ENCODE assay signal across 9 mouse cellular contexts in genomic region chr2:136051688-136052289, GRCm38 (mm10). TPM values are rescaled to one million over a fixed set of nuclear protein-coding genes. Genes with fewer than 3 reads are reported as not detected.
DNase-seq lines count a peak whose midpoint lies in the region; ATAC-seq lines count a peak whose summit lies in the region.
"Had no signal": no experiment of that assay in that cellular context is flagged by ENCODE, and none has a peak within 500 bp of the region (broad histone marks: within the 10 kb centered on the region; RNA-seq: fewer than 3 reads in every experiment).

Gene Lamp5 (plus strand): TSS chr2:136052239.

- H3K4me1 ChIP-seq in kidney, embryonic 16.5 days (ENCODE audit: insufficient read depth, low read length) = peaks cover 9% of the 10 kb centered on the region; the same call in 1 of the 2 replicates
- peaks cover 15% of the 10 kb centered on the region for H3K4me1 ChIP-seq in embryonic facial prominence, embryonic 13.5 days
- peaks cover 3% of the 10 kb centered on the region for H3K4me1 ChIP-seq in neural tube, embryonic 12.5 days

- peak within 1 kb of the TSS; percentile 73 for H3K27ac ChIP-seq in kidney, embryonic 16.5 days (ENCODE audit: low read length)
- no peak within 1 kb of the TSS for H3K27ac ChIP-seq in embryonic facial prominence, embryonic 13.5 days
- H3K27ac ChIP-seq in neural tube, embryonic 12.5 days = peak within 1 kb of the TSS; percentile 87

- no peaks in the 10 kb centered on the region for H3K36me3 ChIP-seq in kidney, embryonic 16.5 days (ENCODE audit: insufficient read depth, low read length)
- no peaks in the 10 kb centered on the region for H3K36me3 ChIP-seq in embryonic facial prominence, embryonic 13.5 days
- no peaks in the 10 kb centered on the region for H3K36me3 ChIP-seq in neural tube, embryonic 12.5 days

- peak within 1 kb of the TSS; percentile 56 for H3K4me2 ChIP-seq in kidney, embryonic 16.5 days (replicated peaks; ENCODE audit: low read depth, low read length)
- H3K4me2 ChIP-seq in embryonic facial prominence, embryonic 13.5 days = peak within 1 kb of the TSS; percentile 63
- H3K4me2 ChIP-seq in neural tube, embryonic 12.5 days (replicated peaks) = peak within 1 kb of the TSS; percentile 59

- H3K9ac ChIP-seq in kidney, embryonic 16.5 days (replicated peaks; ENCODE audit: low read length) = 0 out of 2 replicates have a peak within 1 kb of the TSS, but pooled peaks have one; percentile 32
- no peak within 1 kb of the TSS for H3K9ac ChIP-seq in embryonic facial prominence, embryonic 13.5 days
- H3K9ac ChIP-seq in neural tube, embryonic 12.5 days = peak within 1 kb of the TSS; percentile 57

- no peak for DNase-seq in kidney, postnatal 14 days
- DNase-seq in layer of hippocampus, postnatal 10 days (ENCODE audit: low spot score in 2 of 2) = peak in 1 of 2 experiments; percentile 21
- no peak for DNase-seq in adrenal gland, adult 8-10 months
- no peak for DNase-seq in yolk sac, embryonic 10.5 days (ENCODE audit: low spot score)
- DNase-seq in lung, postnatal 10 days = no peak
- DNase-seq: kidney, adult 2 months had no signal

- no peaks in the 10 kb centered on the region for H3K27me3 ChIP-seq in kidney, embryonic 16.5 days (ENCODE audit: insufficient read depth, low read length)
- peaks cover 13% of the 10 kb centered on the region for H3K27me3 ChIP-seq in embryonic facial prominence, embryonic 13.5 days
- no peaks in the 10 kb centered on the region for H3K27me3 ChIP-seq in neural tube, embryonic 12.5 days (replicated peaks)

- H3K4me3 ChIP-seq in kidney, embryonic 16.5 days (ENCODE audit: low read length) = peak within 1 kb of the TSS; percentile 43
- peak within 1 kb of the TSS; percentile 33 for H3K4me3 ChIP-seq in embryonic facial prominence, embryonic 13.5 days
- H3K4me3 ChIP-seq in neural tube, embryonic 12.5 days = peak within 1 kb of the TSS; percentile 34

- no peaks in the 10 kb centered on the region for H3K9me3 ChIP-seq in kidney, embryonic 16.5 days (ENCODE audit: low read length)
- H3K9me3 ChIP-seq in embryonic facial prominence, embryonic 13.5 days = no peaks in the 10 kb centered on the region
- H3K9me3 ChIP-seq in neural tube, embryonic 12.5 days = no peaks in the 10 kb centered on the region

- ATAC-seq in kidney, embryonic 16.5 days (ENCODE audit: low FRiP score, low TSS enrichment) = peak; percentile 87
- ATAC-seq in embryonic facial prominence, embryonic 13.5 days (ENCODE audit: insufficient number of reproducible peaks, insufficient read depth, low FRiP score, low TSS enrichment, low read depth) = no peak
- ATAC-seq in neural tube, embryonic 12.5 days (ENCODE audit: low FRiP score, low read depth) = peak; percentile 61

- 2% methylated on average over 8 of the region's 8 CpGs for WGBS in kidney, embryonic 16.5 days
- 1% methylated on average over 8 of the region's 8 CpGs for WGBS in embryonic facial prominence, embryonic 13.5 days
- whole genome bisulfite sequencing in neural tube, embryonic 12.5 days = 2% methylated on average over 8 of the region's 8 CpGs

RNA-seq across cellular contexts. Expression of gene Lamp5, which starts in this region (rescaled TPM):
- polyA plus RNA-seq in kidney, embryonic 16.5 days (2015; fragmentation: Nextera tagmentation; extraction: Ambion mirVana) = 5.4 and 6.7 TPM in 2 replicates
- polyA plus RNA-seq in embryonic facial prominence, embryonic 13.5 days (2015; fragmentation: Nextera tagmentation; extraction: Ambion mirVana) = 0.47 and 1.8 TPM in 2 replicates
- total RNA-seq in layer of hippocampus, postnatal 10 days (2021) = 10 to 100 TPM; 15.2 to 19.0 TPM
- 167 and 171 TPM in 2 replicates for polyA plus RNA-seq in neural tube, embryonic 12.5 days (2016; fragmentation: Nextera tagmentation; extraction: Ambion mirVana)
- under 1 TPM in 1 of 4 experiments, not detected in 3; 0.12 TPM for total RNA-seq in adrenal gland, adult 8-10 months (2022)
- polyA plus RNA-seq: kidney, adult 2 months had no signal

Comparison
In these comparisons a context has a peak if more than half of its experiments do, and no peak if none do; other contexts are left out.
1. RNA of gene Lamp5 (total RNA-seq): 15.2 to 19.0 TPM in layer of hippocampus, postnatal 10 days; 0.12 TPM in adrenal gland, adult 8-10 months; every median in the first group is over 10 times any median in the second.
2. RNA of gene Lamp5 (polyA plus RNA-seq): 167 to 171 TPM in neural tube, embryonic 12.5 days; 5.4 to 6.7 TPM in kidney, embryonic 16.5 days and 0.47 to 1.8 TPM in embryonic facial prominence, embryonic 13.5 days; every median in the first group is over 10 times any median in the second.
3. Peak in every context shown above with its lines, with median percentiles within 50 percentile points of each other: H3K4me2 ChIP-seq and H3K4me3 ChIP-seq.